In the genomic region with DNA sequence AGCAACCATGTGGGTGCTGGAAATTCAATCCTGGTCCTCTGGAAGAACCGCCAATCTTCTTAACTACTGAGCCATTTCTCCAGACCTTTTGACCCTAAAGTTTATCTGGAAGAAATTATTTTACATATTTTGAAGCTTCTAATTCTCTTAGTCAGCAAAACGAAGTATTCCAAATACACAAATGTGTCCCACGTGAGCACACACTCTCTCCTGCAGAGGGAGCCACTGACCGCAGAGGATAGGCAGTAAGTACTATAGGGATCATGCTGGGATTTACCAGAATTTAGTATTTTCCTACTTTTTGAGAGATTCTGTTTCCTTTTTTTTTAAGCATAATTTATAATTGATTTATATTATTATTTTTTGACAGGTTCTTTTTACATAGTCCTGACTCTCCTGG, we compare ENCODE assay signal across 10 mouse cellular contexts. TPM values are rescaled to one million over a fixed set of nuclear protein-coding genes. Genes with fewer than 3 reads are reported as not detected.
A peak's percentile ranks its signal among the peaks of the same experiment; 100 is the strongest.
DNase-seq lines count a peak whose midpoint lies in the region; ATAC-seq and TF ChIP-seq lines count a peak whose summit lies in the region.
"Had no signal": no experiment of that assay in that cellular context is flagged by ENCODE, and none has a peak within 500 bp of the region (broad histone marks: within the 10 kb centered on the region; RNA-seq: fewer than 3 reads in every experiment).

No protein-coding gene starts in this region.

- no peak for ATAC-seq in midbrain, postnatal 0 days (ENCODE audit: low FRiP score)
- no peak for ATAC-seq in midbrain, embryonic 15.5 days (replicated peaks)
- ATAC-seq in hindbrain, embryonic 14.5 days (ENCODE audit: low FRiP score) = no peak

- no peaks in the 10 kb centered on the region for H3K36me3 ChIP-seq in midbrain, postnatal 0 days (ENCODE audit: insufficient read depth, low read length)
- H3K36me3 ChIP-seq in midbrain, embryonic 15.5 days (replicated peaks) = no peaks in the 10 kb centered on the region
- no peaks in the 10 kb centered on the region for H3K36me3 ChIP-seq in splenic B cell, adult 2 months (ENCODE audit: control insufficient read depth, insufficient read depth, low read length, poor library complexity, severe bottlenecking)
- no peaks in the 10 kb centered on the region for H3K36me3 ChIP-seq in hindbrain, embryonic 14.5 days (replicated peaks; ENCODE audit: control insufficient read depth, insufficient read depth)
- H3K36me3 ChIP-seq: neural tube, embryonic 13.5 days had no signal

- no peaks in the 10 kb centered on the region for H3K9me3 ChIP-seq in midbrain, postnatal 0 days (ENCODE audit: low read length)
- H3K9me3 ChIP-seq in midbrain, embryonic 15.5 days = no peaks in the 10 kb centered on the region
- no peaks in the 10 kb centered on the region for H3K9me3 ChIP-seq in hindbrain, embryonic 14.5 days (ENCODE audit: control insufficient read depth, low read length)
- H3K9me3 ChIP-seq: neural tube, embryonic 13.5 days had no signal

- no peak overlapping the region for H3K9ac ChIP-seq in midbrain, postnatal 0 days (replicated peaks; ENCODE audit: low read length, poor library complexity, severe bottlenecking)
- H3K9ac ChIP-seq in midbrain, embryonic 15.5 days = no peak overlapping the region
- no peak overlapping the region for H3K9ac ChIP-seq in hindbrain, embryonic 14.5 days
- H3K9ac ChIP-seq: neural tube, embryonic 13.5 days had no signal

- DNase-seq in cerebellum, adult 9-10 months = peak; percentile 27
- no peak for DNase-seq in cerebellum, adult 8-10 months
- peak; percentile 42 for DNase-seq in midbrain, postnatal 0 days (ENCODE audit: low spot score)
- DNase-seq in embryo, embryonic 10.5 days (ENCODE audit: low spot score) = peak; percentile 61
- DNase-seq in kidney, postnatal 4 days = peak; percentile 73 to 81
- peak; percentile 65 for DNase-seq in splenic B cell, adult 2 months (ENCODE audit: low read depth, low spot score)
- DNase-seq in hindbrain, embryonic 14.5 days (ENCODE audit: low spot score) = no peak

- H3K27ac ChIP-seq in midbrain, postnatal 0 days (ENCODE audit: low read depth, low read length) = no peak overlapping the region
- H3K27ac ChIP-seq in midbrain, embryonic 15.5 days = no peak overlapping the region
- H3K27ac ChIP-seq in hindbrain, embryonic 14.5 days = no peak overlapping the region
- H3K27ac ChIP-seq: neural tube, embryonic 13.5 days had no signal

- H3K4me1 ChIP-seq in midbrain, postnatal 0 days (ENCODE audit: insufficient read depth, low read length) = no peaks in the 10 kb centered on the region
- no peaks in the 10 kb centered on the region for H3K4me1 ChIP-seq in midbrain, embryonic 15.5 days
- H3K4me1 ChIP-seq in hindbrain, embryonic 14.5 days (replicated peaks; ENCODE audit: control insufficient read depth, insufficient read depth, low read length) = no peaks in the 10 kb centered on the region
- H3K4me1 ChIP-seq: neural tube, embryonic 13.5 days had no signal

- no peaks in the 10 kb centered on the region for H3K27me3 ChIP-seq in midbrain, postnatal 0 days (ENCODE audit: insufficient read depth, low read length)
- no peaks in the 10 kb centered on the region for H3K27me3 ChIP-seq in midbrain, embryonic 15.5 days (replicated peaks)
- H3K27me3 ChIP-seq in splenic B cell, adult 2 months (ENCODE audit: control insufficient read depth, insufficient read depth, low read length, poor library complexity, severe bottlenecking) = no peaks in the 10 kb centered on the region
- H3K27me3 ChIP-seq in hindbrain, embryonic 14.5 days (ENCODE audit: control insufficient read depth, insufficient read depth, low read length) = no peaks in the 10 kb centered on the region
- H3K27me3 ChIP-seq: neural tube, embryonic 13.5 days had no signal

- H3K4me3 ChIP-seq in midbrain, postnatal 0 days (ENCODE audit: low read depth, low read length) = no peak overlapping the region
- no peak overlapping the region for H3K4me3 ChIP-seq in midbrain, embryonic 15.5 days
- no peak overlapping the region for H3K4me3 ChIP-seq in hindbrain, embryonic 14.5 days (replicated peaks; ENCODE audit: low read length)
- H3K4me3 ChIP-seq: neural tube, embryonic 13.5 days had no signal

- peak; percentile 70 for TF ChIP-seq CTCF in midbrain, postnatal 0 days (IDR thresholded peaks at IDR 0.05)

- WGBS in midbrain, postnatal 0 days = 44% methylated on average over 4 of the region's 4 CpGs
- 41% methylated on average over 4 of the region's 4 CpGs for WGBS in midbrain, embryonic 15.5 days
- WGBS in hindbrain, embryonic 14.5 days = 42% methylated on average over 4 of the region's 4 CpGs

- H3K4me2 ChIP-seq in midbrain, postnatal 0 days (ENCODE audit: low read depth, low read length, poor library complexity, severe bottlenecking) = no peak overlapping the region
- H3K4me2 ChIP-seq in midbrain, embryonic 15.5 days = no peak overlapping the region
- H3K4me2 ChIP-seq in hindbrain, embryonic 14.5 days (replicated peaks) = no peak overlapping the region
- H3K4me2 ChIP-seq: neural tube, embryonic 13.5 days had no signal

RNA-seq across cellular contexts. Expression of a gene that starts 7.1 kb away (rescaled TPM):
- 2.7 and 3.5 TPM in 2 replicates for total RNA-seq in midbrain, postnatal 0 days (2014; rRNA removed)
- polyA plus RNA-seq in midbrain, postnatal 0 days (2015; fragmentation: Nextera tagmentation; extraction: Ambion mirVana) = 2.0 and 2.1 TPM in 2 replicates
- polyA plus RNA-seq in midbrain, embryonic 15.5 days (2015; fragmentation: Nextera tagmentation; extraction: Ambion mirVana) = 1.1 and 1.4 TPM in 2 replicates
- polyA plus RNA-seq in hindbrain, embryonic 14.5 days (2014; fragmentation: Nextera tagmentation; extraction: Ambion mirVana) = 0.82 and 1.1 TPM in 2 replicates

RNA-seq across cellular contexts. Expression of a gene that starts 13.6 kb away (rescaled TPM):
- total RNA-seq in midbrain, postnatal 0 days (2014; rRNA removed) = 73.5 and 73.8 TPM in 2 replicates
- polyA plus RNA-seq in midbrain, postnatal 0 days (2015; fragmentation: Nextera tagmentation; extraction: Ambion mirVana) = 142 and 143 TPM in 2 replicates
- 138 and 142 TPM in 2 replicates for polyA plus RNA-seq in midbrain, embryonic 15.5 days (2015; fragmentation: Nextera tagmentation; extraction: Ambion mirVana)
- polyA plus RNA-seq in hindbrain, embryonic 14.5 days (2014; fragmentation: Nextera tagmentation; extraction: Ambion mirVana) = 129 and 131 TPM in 2 replicates

RNA-seq across cellular contexts. Expression of a gene that starts 18.7 kb away (rescaled TPM):
- 103 and 119 TPM in 2 replicates for total RNA-seq in midbrain, postnatal 0 days (2014; rRNA removed)
- polyA plus RNA-seq in midbrain, postnatal 0 days (2015; fragmentation: Nextera tagmentation; extraction: Ambion mirVana) = 746 and 809 TPM in 2 replicates
- 479 and 483 TPM in 2 replicates for polyA plus RNA-seq in midbrain, embryonic 15.5 days (2015; fragmentation: Nextera tagmentation; extraction: Ambion mirVana)
- polyA plus RNA-seq in hindbrain, embryonic 14.5 days (2014; fragmentation: Nextera tagmentation; extraction: Ambion mirVana) = 508 and 520 TPM in 2 replicates
- total RNA-seq: heart, postnatal 36 days had no signal

RNA-seq across cellular contexts. Expression of a gene that starts 20.4 kb away (rescaled TPM):
- total RNA-seq in midbrain, postnatal 0 days (2014; rRNA removed) = 112 and 121 TPM in 2 replicates
- polyA plus RNA-seq in midbrain, postnatal 0 days (2015; fragmentation: Nextera tagmentation; extraction: Ambion mirVana) = 101 and 108 TPM in 2 replicates
- polyA plus RNA-seq in midbrain, embryonic 15.5 days (2015; fragmentation: Nextera tagmentation; extraction: Ambion mirVana) = 100 and 105 TPM in 2 replicates
- 79.9 and 89.2 TPM in 2 replicates for polyA plus RNA-seq in hindbrain, embryonic 14.5 days (2014; fragmentation: Nextera tagmentation; extraction: Ambion mirVana)

RNA-seq across cellular contexts. Expression of a gene that starts 23.0 kb away (rescaled TPM):
- 22.6 and 26.5 TPM in 2 replicates for total RNA-seq in midbrain, postnatal 0 days (2014; rRNA removed)
- 64.2 and 65.0 TPM in 2 replicates for polyA plus RNA-seq in midbrain, postnatal 0 days (2015; fragmentation: Nextera tagmentation; extraction: Ambion mirVana)
- polyA plus RNA-seq in midbrain, embryonic 15.5 days (2015; fragmentation: Nextera tagmentation; extraction: Ambion mirVana) = 61.4 and 62.7 TPM in 2 replicates
- polyA plus RNA-seq in hindbrain, embryonic 14.5 days (2014; fragmentation: Nextera tagmentation; extraction: Ambion mirVana) = 49.1 and 60.6 TPM in 2 replicates

Comparison
In these comparisons a context has a peak if more than half of its experiments do, and no peak if none do; other contexts are left out.
1. DNase-seq: peak in cerebellum, adult 9-10 months (single experiment), midbrain, postnatal 0 days (single experiment), embryo, embryonic 10.5 days (single experiment), kidney, postnatal 4 days (2 of 2) and splenic B cell, adult 2 months (single experiment); none in cerebellum, adult 8-10 months (single experiment) and hindbrain, embryonic 14.5 days (single experiment).